Mouse (Mus musculus) ES-E14 (cell line): ENCODE results near the gene Ush2a.

Experiments
- CHD2 ChIP-seq: IDR thresholded peaks from 2 replicates; pipeline ENCODE4 v1.6.1; 2014; ENCODE audit warnings: mild to moderate bottlenecking, low read depth, low read length, inconsistent platforms
- ZC3H11A ChIP-seq: IDR thresholded peaks from 2 replicates; pipeline ENCODE4 v1.6.1; 2012; ENCODE audit warnings: low read depth, mild to moderate bottlenecking, inconsistent platforms, low read length, borderline replicate concordance
- ZNF384 ChIP-seq: IDR thresholded peaks from 2 replicates; pipeline ENCODE4 v1.6.1; 2012; ENCODE audit warnings: low read depth, low read length, inconsistent platforms

GRCm38 (mm10) chr1:188686362-188686761, 424.5 kb downstream of the Ush2a start:
- no peak for TF ChIP-seq CHD2
- no peak for TF ChIP-seq ZC3H11A
- no peak for TF ChIP-seq ZNF384
